Mouse (Mus musculus): ENCODE measurements around the gene Sdf4.
A peak's percentile ranks its signal among the peaks of the same experiment; 100 is the strongest.

Gene Sdf4

DNA sequence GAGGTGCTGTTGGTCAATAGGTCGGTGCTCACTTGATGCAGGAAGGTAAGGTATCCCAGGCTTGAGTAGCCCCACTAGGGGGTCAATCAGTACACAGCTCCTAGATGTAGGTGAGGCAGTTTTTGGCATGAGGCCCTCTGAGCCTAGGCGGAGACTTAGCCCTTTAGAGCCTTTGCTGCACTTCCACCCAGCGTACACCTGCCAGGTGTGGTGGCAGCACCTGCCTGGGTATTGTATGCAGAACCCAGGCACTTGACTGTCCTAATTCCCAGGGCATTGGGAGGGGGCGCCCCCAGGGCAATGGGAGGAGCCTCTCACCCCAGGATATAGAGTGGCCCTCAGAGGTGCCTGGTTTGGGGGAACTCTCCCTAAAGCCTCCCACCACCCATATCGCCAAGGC is 62.5 kb downstream of the Sdf4 start:
- DNase-seq (ENCODE audit: low spot score), result no peak

DNA sequence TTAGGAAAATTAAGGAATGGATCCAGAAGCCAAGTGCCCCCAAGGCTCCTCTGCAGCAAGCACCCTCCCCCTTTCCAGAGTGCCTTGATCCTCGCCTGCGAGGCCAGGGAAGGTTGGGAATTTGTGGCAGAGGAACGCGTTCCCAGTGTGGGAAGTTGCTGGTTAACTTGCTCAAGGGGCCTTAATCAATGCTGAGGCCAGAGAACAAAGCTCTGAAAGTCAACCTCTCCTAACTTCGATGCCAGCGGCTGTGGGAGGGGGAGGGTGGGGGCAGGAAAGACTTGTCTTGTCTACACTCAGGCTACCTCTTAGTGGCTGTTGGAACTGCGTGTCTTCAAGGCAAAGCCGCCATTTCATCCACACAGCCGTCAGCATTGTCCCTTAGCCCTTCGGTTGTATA is 65.0 kb downstream of the Sdf4 start:
- DNase-seq (ENCODE audit: low spot score), result no peak

DNA sequence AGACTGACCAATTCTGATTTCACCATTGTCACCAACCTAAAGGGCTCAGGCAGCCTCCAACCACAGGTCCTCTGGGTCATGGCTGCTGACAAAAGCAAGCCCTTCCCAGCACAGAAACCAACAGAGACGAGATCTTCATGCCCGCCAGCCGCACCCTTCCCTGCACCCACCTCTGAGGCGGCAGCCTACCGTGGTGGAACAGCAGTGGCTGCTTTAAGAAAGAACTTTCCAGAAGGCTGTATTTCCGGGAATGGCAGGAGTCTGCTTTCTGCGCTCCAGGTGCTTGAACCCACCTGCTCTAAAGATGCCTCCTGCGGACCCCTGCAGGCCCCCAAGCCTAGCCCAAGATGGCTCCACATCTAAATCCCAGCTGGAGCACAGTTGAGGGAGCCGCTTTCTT is 66.2 kb downstream of the Sdf4 start:
- DNase-seq (ENCODE audit: low spot score), result no peak

DNA sequence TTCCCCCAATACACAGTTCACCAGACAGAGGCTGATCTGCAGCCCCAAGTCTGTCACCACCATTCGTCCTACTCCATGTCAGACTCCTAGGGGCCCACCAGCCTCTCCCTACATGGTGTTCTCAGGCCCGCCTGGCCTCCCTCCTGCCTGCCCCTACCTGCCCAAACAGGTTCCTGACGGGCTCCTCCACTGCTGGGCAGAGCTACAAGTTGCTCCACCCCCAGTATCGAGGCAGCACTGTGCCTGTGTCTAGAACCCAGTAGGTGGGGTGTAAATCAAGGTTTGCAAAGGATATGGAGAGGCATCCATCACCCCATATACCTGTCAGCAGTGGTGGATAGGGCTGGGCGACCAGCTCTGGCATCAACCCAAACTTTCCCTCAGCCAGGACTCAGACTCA is 66.6 kb downstream of the Sdf4 start, which contains the start of gene Ttll10:
TSS of gene Ttll10 (minus strand) at position 154 of the 400 bp plus-strand sequence.
- DNase-seq (ENCODE audit: low spot score), result no peak

DNA sequence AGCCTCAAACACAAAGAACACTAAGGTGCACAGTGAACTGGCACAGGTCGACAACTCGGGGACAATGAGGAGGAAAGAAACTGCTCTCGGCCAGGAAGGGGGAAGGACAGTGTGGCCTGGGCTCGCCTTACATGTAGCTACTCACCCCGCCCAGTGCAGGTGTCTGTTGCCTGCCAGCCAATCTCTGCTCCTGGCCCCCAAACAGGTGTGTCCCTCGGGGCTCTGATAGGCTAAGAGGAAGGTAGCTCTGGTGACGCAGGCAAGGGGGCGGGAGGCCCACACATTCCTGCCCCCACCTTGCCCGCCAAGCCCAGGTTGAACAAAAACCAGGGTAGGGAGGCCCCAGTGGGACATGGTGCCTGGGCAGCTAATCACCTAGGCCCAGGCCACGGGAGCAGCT is 67.0 kb downstream of the Sdf4 start:
- DNase-seq (ENCODE audit: low spot score), result peak; percentile 26

Data from embryo, embryonic 10.5 days (tissue).